Mouse (Mus musculus) small intestine, adult 2 months (tissue): ENCODE measurements at regions not wholly inside any gene's neighbourhood (a gene's known extent, or its start where the extent isn't known, plus 50 kb on each side); places are given as distances from the start of the nearest gene placed in this dataset.

Source experiments
- H3K27ac ChIP-seq: fragments of 200-500 bp; 2 replicates; pipeline ENCODE4 v1.5.1; 2012; ENCODE audit warnings: low read depth, low read length, control low read depth, inconsistent platforms; ENCODE audit not compliant: insufficient read depth
- H3K27me3 ChIP-seq: fragments of 200-500 bp; 2 replicates; pipeline ENCODE4 v1.6.1; 2012; ENCODE audit warnings: mild to moderate bottlenecking, moderate library complexity, low read length, inconsistent platforms; ENCODE audit not compliant: control insufficient read depth, insufficient read depth
- H3K36me3 ChIP-seq: fragments of 200-500 bp; 2 replicates; pipeline ENCODE4 v1.6.1; 2012; ENCODE audit warnings: mild to moderate bottlenecking, low read length, control low read depth, inconsistent platforms; ENCODE audit not compliant: control insufficient read depth, insufficient read depth
- H3K4me1 ChIP-seq: fragments of 200-500 bp; 2 replicates; pipeline ENCODE4 v1.6.1; 2012; ENCODE audit warnings: low read length, inconsistent platforms, mixed read lengths; ENCODE audit not compliant: control insufficient read depth, insufficient read depth, insufficient read length
- H3K4me3 ChIP-seq: fragments of 200-500 bp; 2 replicates; pipeline ENCODE4 v1.5.1; 2012; ENCODE audit warnings: low read depth, mild to moderate bottlenecking, control low read depth, inconsistent platforms, low read length, moderate library complexity
- CTCF ChIP-seq: fragments of 200-500 bp; IDR thresholded peaks from 2 replicates; pipeline ENCODE4 v1.5.1; 2012; ENCODE audit warnings: low read depth, mild to moderate bottlenecking, control low read depth, inconsistent platforms, low read length, moderate library complexity, mixed read lengths; ENCODE audit not compliant: insufficient replicate concordance, insufficient read length; ENCODE audit errors: extremely low read depth
- POLR2A ChIP-seq: fragments of 200-500 bp; IDR thresholded peaks from 2 replicates; pipeline ENCODE4 v1.6.1; 2012; ENCODE audit warnings: low read depth, mild to moderate bottlenecking, control low read depth, inconsistent platforms, low read length, moderate library complexity
- WGBS: fragments of 180-500 bp; shearing (Covaris S2); methylation state at CpG from one replicate; pipeline ENCODE4 v1.1.7; 2018; 5-methylcytosine and 5-hydroxymethylcytosine counted together

GRCm38 (mm10) chr11:64752299-64752698, 226.5 kb upstream of the Elac2 start:
- Histone ChIP-seq H3K4me1 (no peaks in the 10 kb centered on the region), H3K36me3 (no peaks in the 10 kb centered on the region), H3K27me3 (no peaks in the 10 kb centered on the region), H3K4me3 (no peak overlapping the region), H3K27ac (no peak overlapping the region)
- TF ChIP-seq CTCF (no peak), POLR2A (no peak)
- WGBS: 47% methylated on average over 3 of the region's 3 CpGs

- no peak overlapping the region for H3K4me3 ChIP-seq
- no peaks in the 10 kb centered on the region for H3K4me1 ChIP-seq
- no peaks in the 10 kb centered on the region for H3K27me3 ChIP-seq
- no peaks in the 10 kb centered on the region for H3K36me3 ChIP-seq
- no peak for TF ChIP-seq POLR2A
- no peak for TF ChIP-seq CTCF
- 78% methylated on average over 7 of the region's 7 CpGs for WGBS
- H3K27ac ChIP-seq: no peak overlapping the region
Observed at GRCm38 (mm10) chr11:64752816-64753215, 226.0 kb upstream of the Elac2 start.

- Histone ChIP-seq H3K4me1 (no peaks in the 10 kb centered on the region), H3K36me3 (no peaks in the 10 kb centered on the region), H3K27me3 (no peaks in the 10 kb centered on the region), H3K4me3 (no peak overlapping the region), H3K27ac (no peak overlapping the region)
- TF ChIP-seq CTCF (no peak), POLR2A (no peak)
- 70% methylated on average over 5 of the region's 5 CpGs for WGBS
Observed at GRCm38 (mm10) chr11:64754076-64754475, 224.8 kb upstream of the Elac2 start.

DNA sequence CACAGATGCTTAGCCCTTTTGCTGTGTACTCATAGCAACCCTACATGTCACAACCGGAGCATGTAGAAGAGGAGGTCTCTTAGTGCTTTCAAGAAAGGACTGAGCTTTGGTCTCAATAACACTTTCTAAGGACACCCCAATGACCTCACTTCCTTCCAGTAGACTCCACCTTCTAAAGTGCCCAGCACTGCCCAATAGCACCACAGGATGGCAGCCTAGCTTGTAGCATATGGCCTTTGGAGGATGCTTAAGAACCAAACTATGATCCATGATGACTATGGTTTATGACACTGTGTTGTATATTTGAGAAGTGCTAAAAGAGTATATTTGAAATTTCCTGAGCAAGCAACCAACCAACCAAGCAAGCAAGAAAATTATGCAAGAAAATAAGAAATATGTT, 223.3 kb upstream of the Elac2 start:
- 95% methylated on average over 1 of the region's 1 CpGs for WGBS
- no peak overlapping the region for H3K4me3 ChIP-seq
- no peaks in the 10 kb centered on the region for H3K36me3 ChIP-seq
- H3K27me3 ChIP-seq: no peaks in the 10 kb centered on the region
- no peaks in the 10 kb centered on the region for H3K4me1 ChIP-seq
- no peak for TF ChIP-seq POLR2A
- TF ChIP-seq CTCF: no peak
- H3K27ac ChIP-seq: no peak overlapping the region

- H3K36me3 ChIP-seq: no peaks in the 10 kb centered on the region
- H3K4me3 ChIP-seq: no peak overlapping the region
- no peak overlapping the region for H3K27ac ChIP-seq
- H3K27me3 ChIP-seq: no peaks in the 10 kb centered on the region
- no peaks in the 10 kb centered on the region for H3K4me1 ChIP-seq
- TF ChIP-seq CTCF: no peak
- no peak for TF ChIP-seq POLR2A
- 91% methylated on average over 3 of the region's 3 CpGs for WGBS
Observed at GRCm38 (mm10) chr11:64760626-64761025, 218.2 kb upstream of the Elac2 start.

GRCm38 (mm10) chr11:64762755-64763154, 216.1 kb upstream of the Elac2 start:
- 64% methylated on average over 3 of the region's 3 CpGs for WGBS
- H3K27ac ChIP-seq: no peak overlapping the region
- TF ChIP-seq CTCF (no peak), POLR2A (no peak)

DNA sequence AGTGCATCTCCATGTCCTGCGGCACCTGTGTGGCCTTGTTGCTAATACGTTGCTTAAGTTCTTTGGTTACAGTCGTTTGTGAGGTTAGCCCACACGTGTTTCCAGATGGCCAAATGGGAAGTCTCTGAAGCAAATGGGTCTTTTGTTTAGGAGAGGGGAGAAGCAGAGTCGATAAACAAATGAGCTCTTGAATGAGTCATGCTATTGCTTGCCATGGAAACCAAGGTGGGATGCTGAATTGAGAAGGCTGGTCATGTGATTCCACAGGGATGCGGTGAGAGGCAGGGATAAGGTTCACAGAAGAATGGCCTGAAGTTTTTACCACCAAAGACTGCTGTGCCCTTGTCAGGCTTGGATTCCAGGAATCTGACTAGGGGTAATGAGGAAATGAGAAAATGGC, 214.8 kb upstream of the Elac2 start:
- TF ChIP-seq POLR2A (no peak), CTCF (no peak)
- Histone ChIP-seq H3K27ac (no peak overlapping the region), H3K27me3 (no peaks in the 10 kb centered on the region), H3K36me3 (no peaks in the 10 kb centered on the region), H3K4me1 (no peaks in the 10 kb centered on the region), H3K4me3 (no peak overlapping the region)
- WGBS: 66% methylated on average over 6 of the region's 6 CpGs

More at GRCm38 (mm10) chr11:64762755-64763154, 216.1 kb upstream of the Elac2 start:
- H3K27me3 ChIP-seq: no peaks in the 10 kb centered on the region
- no peaks in the 10 kb centered on the region for H3K36me3 ChIP-seq
- no peak overlapping the region for H3K4me3 ChIP-seq
- H3K4me1 ChIP-seq: no peaks in the 10 kb centered on the region

DNA sequence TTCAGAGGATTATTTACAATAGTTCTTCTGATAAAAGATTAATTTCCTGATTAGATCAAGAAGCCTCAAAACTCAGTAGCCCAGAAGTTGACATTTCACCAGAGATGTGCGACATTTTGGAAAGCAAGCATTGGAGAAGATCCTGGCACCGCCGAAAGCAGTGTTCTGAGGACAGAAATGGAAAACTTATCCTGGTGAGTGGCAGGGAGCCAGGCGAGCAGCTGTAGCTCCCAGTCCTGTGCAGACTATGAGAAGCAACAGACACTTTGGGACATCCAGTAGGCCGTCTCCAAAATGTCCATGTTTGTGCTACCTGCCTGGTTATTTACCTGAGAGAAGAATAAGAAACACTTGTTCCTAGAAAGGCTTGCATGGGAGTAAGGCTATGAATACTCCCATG, 202.1 kb upstream of the Elac2 start:
- no peak overlapping the region for H3K27ac ChIP-seq
- no peak overlapping the region for H3K4me3 ChIP-seq
- 78% methylated on average over 5 of the region's 5 CpGs for WGBS
- TF ChIP-seq POLR2A (no peak), CTCF (no peak)
- no peaks in the 10 kb centered on the region for H3K27me3 ChIP-seq
- no peaks in the 10 kb centered on the region for H3K36me3 ChIP-seq
- H3K4me1 ChIP-seq: no peaks in the 10 kb centered on the region
